Mouse (Mus musculus): ENCODE results near the gene Timd2. TPM values are rescaled to one million over a fixed set of nuclear protein-coding genes. Genes with fewer than 3 reads are reported as not detected.
A peak's percentile ranks its signal among the peaks of the same experiment; 100 is the strongest.
"Not testable (repeated sequence)": the region's sequence is repeated elsewhere in the genome, so short reads cannot be mapped to it uniquely, and the experiment has no call there.

Timd2 gene
- polyA plus RNA-seq, 1 experiment: not detected

- peak; percentile 10 to 54 for DNase-seq (ENCODE audit: extremely low spot score in 1 of 2, low spot score in 1 of 2)
Observed at GRCm38 (mm10) chr11:46665599-46666522, 41.0 kb downstream of the Timd2 start.

DNA sequence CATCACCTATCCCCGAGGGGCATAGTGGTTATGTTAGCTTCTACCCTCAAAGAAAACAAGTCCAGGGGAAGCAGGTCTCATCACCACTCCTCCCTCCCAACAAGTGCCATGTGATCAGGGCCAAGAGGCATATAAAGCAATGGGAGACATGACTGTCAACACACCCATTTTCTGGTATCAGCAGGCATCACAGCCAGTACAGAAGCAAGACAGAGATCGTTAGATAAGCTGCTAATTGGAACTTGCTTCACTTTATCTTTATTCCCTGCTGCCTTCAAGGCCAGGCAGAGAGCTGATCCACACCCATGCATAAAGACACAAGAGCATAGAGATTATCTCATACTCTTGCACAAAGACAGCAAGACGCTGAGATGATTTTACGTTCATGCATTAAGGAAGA is 43.6 kb downstream of the Timd2 start:
- no peak for DNase-seq (ENCODE audit: extremely low spot score in 1 of 2, low spot score in 1 of 2)

- DNase-seq (ENCODE audit: extremely low spot score in 1 of 2, low spot score in 1 of 2): peak in 1 of 2 experiments; percentile 20
Observed at GRCm38 (mm10) chr11:46652476-46652875, 54.4 kb downstream of the Timd2 start.

DNA sequence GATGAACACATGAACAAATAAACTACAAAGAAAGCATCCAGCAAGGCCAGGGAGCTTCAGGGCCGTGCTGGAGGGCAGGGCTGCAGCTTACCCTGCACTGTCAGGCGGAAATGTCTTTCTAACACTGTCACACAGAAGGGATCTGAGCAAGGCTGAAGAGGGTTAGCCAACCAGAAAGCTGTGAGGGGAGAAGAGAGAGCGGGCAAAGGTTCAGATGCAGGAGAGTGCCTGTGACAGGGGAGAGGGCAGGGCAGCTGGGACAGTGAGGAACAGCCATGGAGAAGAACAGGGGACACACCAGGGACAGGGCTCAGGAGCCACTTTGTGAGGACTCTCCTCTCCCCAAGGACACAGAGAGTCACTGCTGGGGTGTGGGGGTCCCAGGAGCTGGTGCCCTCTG is 57.2 kb downstream of the Timd2 start:
- DNase-seq (ENCODE audit: extremely low spot score in 1 of 2, low spot score in 1 of 2): not testable (repeated sequence)

- no peak for DNase-seq (ENCODE audit: extremely low spot score in 1 of 2, low spot score in 1 of 2)
Observed at GRCm38 (mm10) chr11:46644824-46645223, 62.0 kb downstream of the Timd2 start.

- DNase-seq (ENCODE audit: extremely low spot score in 1 of 2, low spot score in 1 of 2): no peak
Observed at GRCm38 (mm10) chr11:46636568-46636967, 70.3 kb downstream of the Timd2 start.

GRCm38 (mm10) chr11:46635516-46635915 is 71.3 kb downstream of the Timd2 start:
- DNase-seq (ENCODE audit: extremely low spot score in 1 of 2, low spot score in 1 of 2): not testable (repeated sequence)

- DNase-seq (ENCODE audit: extremely low spot score in 1 of 2, low spot score in 1 of 2): peak in 1 of 2 experiments; percentile 63
Observed at GRCm38 (mm10) chr11:46631635-46632034, 75.2 kb downstream of the Timd2 start.

DNA sequence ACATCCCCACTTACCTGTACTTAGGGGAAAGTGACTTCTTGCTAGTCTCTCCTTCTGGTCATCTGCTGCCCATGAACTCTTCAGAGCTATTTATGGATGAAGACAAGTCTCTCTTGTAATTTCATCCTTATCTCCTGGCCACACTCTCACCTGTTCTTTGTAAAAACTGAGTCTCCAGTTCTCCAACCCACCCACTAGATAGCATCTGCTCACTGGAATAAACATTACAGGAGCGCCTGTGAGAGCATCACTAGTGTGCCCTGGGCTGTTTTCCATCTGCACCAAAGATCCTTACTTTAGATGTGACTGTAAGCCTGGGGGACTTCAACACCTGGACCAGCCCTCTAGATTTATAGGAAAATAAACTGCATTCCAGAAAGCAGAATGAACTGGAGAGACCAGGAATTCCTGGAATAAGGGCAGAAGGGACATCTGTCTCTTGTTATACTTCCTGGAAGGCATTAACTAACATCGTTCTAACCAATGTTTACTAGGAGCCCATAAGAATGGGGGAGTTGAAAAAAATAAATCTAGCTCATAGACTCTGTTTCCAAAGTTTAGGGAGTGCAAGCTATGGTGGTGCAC is 77.6 kb downstream of the Timd2 start, which contains the start of gene Dppa1:
Dppa1 (minus strand) TSS at position 51 of the 585 bp plus-strand sequence.
- no peak for DNase-seq (ENCODE audit: extremely low spot score in 1 of 2, low spot score in 1 of 2)

DNA sequence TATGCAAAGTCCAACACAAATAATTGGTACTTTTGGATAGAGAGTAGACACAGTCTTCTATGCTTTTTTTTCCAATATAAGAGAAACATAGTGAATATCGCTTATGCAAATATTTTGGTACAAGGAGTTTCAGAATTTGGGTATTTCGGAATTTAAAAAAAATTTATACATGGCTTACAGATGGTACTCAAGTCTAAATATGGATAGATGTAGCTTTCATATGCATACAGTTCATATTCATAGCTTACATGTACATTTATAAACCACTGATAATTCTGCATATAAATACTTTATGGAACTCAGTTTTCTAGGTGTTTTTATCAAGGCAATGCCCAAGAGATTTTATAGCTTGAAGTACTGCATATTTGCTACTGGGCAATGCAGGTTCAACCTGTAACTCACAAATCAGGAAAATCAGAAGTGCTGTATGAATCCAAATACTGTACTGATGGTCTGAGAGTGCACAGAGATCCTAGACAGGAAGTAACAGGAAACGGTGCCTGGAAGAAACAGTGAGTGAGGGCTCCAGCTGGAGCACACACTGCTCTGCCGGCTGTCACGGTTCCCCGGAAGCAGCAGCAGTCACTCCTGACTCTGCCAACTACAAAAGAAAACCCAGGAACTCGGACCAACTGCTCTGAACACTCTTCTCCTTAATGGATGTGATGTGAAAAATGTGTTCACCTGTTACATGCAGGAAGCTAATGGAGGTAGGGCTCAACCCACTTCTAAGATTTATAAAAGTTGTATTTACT is 86.3 kb downstream of the Timd2 start:
- DNase-seq (ENCODE audit: extremely low spot score in 1 of 2, low spot score in 1 of 2): no peak

- DNase-seq (ENCODE audit: extremely low spot score in 1 of 2, low spot score in 1 of 2): no peak
Observed at GRCm38 (mm10) chr11:46619929-46620328, 86.9 kb downstream of the Timd2 start.

Other genes starting within 250 kb of the Timd2 start
- gene Gm12169, start 182.8 kb downstream of the Timd2 start, polyA plus RNA-seq (2012; rRNA removed): not detected in 2 replicates
- gene BC053393, start 135.5 kb downstream of the Timd2 start, polyA plus RNA-seq (2012; rRNA removed): 0.04 TPM in 1 of 2 replicates, not detected in the other
- not detected in 2 replicates for gene Dppa1, start 77.8 kb downstream of the Timd2 start, polyA plus RNA-seq (2012; rRNA removed)
- not detected in 2 replicates for gene Havcr1, start 28.0 kb upstream of the Timd2 start, polyA plus RNA-seq (2012; rRNA removed)
- gene Timd4, start 103.7 kb upstream of the Timd2 start, polyA plus RNA-seq (2012; rRNA removed): 0.16 TPM in 1 of 2 replicates, not detected in the other

All from frontal cortex, adult 2 months (tissue).